In the genomic region with DNA sequence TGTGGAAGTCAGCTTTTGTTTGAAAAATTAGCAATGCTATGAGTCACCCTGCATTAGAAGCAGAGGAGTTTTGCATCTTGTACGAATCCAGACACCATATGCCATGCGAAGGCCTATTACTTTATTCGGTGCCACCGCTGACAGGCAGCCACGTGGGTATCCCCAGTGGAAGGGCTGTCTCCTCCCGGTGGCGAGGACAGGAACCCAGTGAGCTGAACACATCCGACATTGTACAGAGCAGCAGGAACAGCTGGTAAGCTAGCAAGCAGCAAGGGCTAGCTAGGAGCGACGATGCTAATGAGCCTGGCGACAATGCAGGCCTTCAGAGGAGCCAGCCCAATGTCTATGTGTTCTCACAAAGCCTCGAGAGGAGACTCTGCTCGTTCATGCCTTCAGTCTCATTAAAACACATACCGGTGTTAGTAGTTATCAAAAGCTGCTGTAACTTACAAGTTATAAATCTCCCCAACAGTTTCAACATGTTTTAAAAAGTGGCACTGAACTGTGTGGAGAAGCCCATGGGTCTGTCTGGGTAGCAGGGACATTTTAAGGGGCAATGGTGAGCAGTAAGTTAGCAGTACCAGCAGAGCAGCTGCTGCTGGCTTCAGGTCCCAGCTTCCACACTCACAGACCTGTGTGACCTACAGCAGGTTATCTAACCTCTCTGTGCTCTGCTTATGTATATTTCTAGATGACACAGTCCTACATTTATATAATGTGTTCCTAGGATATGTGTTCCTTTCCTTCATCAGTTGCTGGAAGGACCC, we compare ENCODE assay signal across 10 mouse cellular contexts.
DNase-seq lines count a peak whose midpoint lies in the region; ATAC-seq lines count a peak whose summit lies in the region.
"Had no signal": no experiment of that assay in that cellular context is flagged by ENCODE, and none has a peak within 500 bp of the region (broad histone marks: within the 10 kb centered on the region; RNA-seq: fewer than 3 reads in every experiment).

No protein-coding gene starts in this region.

- no peak overlapping the region for H3K9ac ChIP-seq in midbrain, embryonic 12.5 days (replicated peaks)

- H3K9me3 ChIP-seq in forebrain, embryonic 10.5 days, result no peaks in the 10 kb centered on the region
- H3K9me3 ChIP-seq in midbrain, embryonic 12.5 days, result no peaks in the 10 kb centered on the region
- H3K9me3 ChIP-seq: megakaryocyte, embryonic 14.5 days had no signal

- 26% methylated on average over 14 of the region's 14 CpGs for WGBS in forebrain, embryonic 10.5 days
- whole genome bisulfite sequencing in midbrain, embryonic 12.5 days, result 6% methylated on average over 14 of the region's 14 CpGs

- DNase-seq in Muller cell, postnatal 12 days (ENCODE audit: inconsistent ontology term), result peak; percentile 73
- DNase-seq in forebrain, embryonic 10.5 days (ENCODE audit: extremely low spot score, low spot score), result peak; percentile 68
- DNase-seq in layer of hippocampus, adult 18-20 months (ENCODE audit: low spot score in 2 of 2), result peak; percentile 61 to 84
- DNase-seq in telencephalon, adult 2 months (ENCODE audit: low read depth, low spot score), result peak; percentile 78
- DNase-seq in lung, postnatal 10 days, result no peak
- no peak for DNase-seq in urinary bladder, adult 18-20 months (ENCODE audit: low spot score in 2 of 2)

- peak; percentile 98 for ATAC-seq in midbrain, embryonic 12.5 days (ENCODE audit: low FRiP score, low read depth)
- no peak for ATAC-seq in megakaryocyte-erythroid progenitor cell, adult 5-6 weeks (replicated peaks; ENCODE audit: low FRiP score, low TSS enrichment, poor library complexity, severe bottlenecking)
- ATAC-seq: Patski had no signal

- H3K4me3 ChIP-seq in forebrain, embryonic 10.5 days, result no peak overlapping the region
- H3K4me3 ChIP-seq in midbrain, embryonic 12.5 days, result no peak overlapping the region
- H3K4me3 ChIP-seq: megakaryocyte, embryonic 14.5 days had no signal

- no peaks in the 10 kb centered on the region for H3K27me3 ChIP-seq in forebrain, embryonic 10.5 days (ENCODE audit: poor library complexity, severe bottlenecking)
- H3K27me3 ChIP-seq in midbrain, embryonic 12.5 days, result 0 out of 2 replicates have a peak, but pooled peaks cover 6% of the 10 kb centered on the region
- H3K27me3 ChIP-seq: megakaryocyte, embryonic 14.5 days; Patski had no signal

- H3K36me3 ChIP-seq in forebrain, embryonic 10.5 days (replicated peaks), result no peaks in the 10 kb centered on the region
- no peaks in the 10 kb centered on the region for H3K36me3 ChIP-seq in midbrain, embryonic 12.5 days

- peaks cover 47% of the 10 kb centered on the region for H3K4me1 ChIP-seq in forebrain, embryonic 10.5 days
- H3K4me1 ChIP-seq in midbrain, embryonic 12.5 days, result peaks cover 33% of the 10 kb centered on the region

- H3K27ac ChIP-seq in forebrain, embryonic 10.5 days, result peak overlapping the region; percentile 83
- H3K27ac ChIP-seq in midbrain, embryonic 12.5 days (replicated peaks), result peak overlapping the region; percentile 83

- H3K4me2 ChIP-seq in midbrain, embryonic 12.5 days (replicated peaks), result no peak overlapping the region

Comparison
In these comparisons a context has a peak if more than half of its experiments do, and no peak if none do; other contexts are left out.
1. DNase-seq: peak in Muller cell, postnatal 12 days (single experiment), forebrain, embryonic 10.5 days (single experiment), layer of hippocampus, adult 18-20 months (2 of 2) and telencephalon, adult 2 months (single experiment); none in lung, postnatal 10 days (single experiment) and urinary bladder, adult 18-20 months (0 of 2).